Mouse (Mus musculus) forebrain, embryonic 10.5 days (tissue): ENCODE results near the gene Cby3. TPM values are rescaled to one million over a fixed set of nuclear protein-coding genes. Genes with fewer than 3 reads are reported as not detected.
A peak's percentile ranks its signal among the peaks of the same experiment; 100 is the strongest.

Experiments
- DNase-seq: peaks from one replicate; pipeline ENCODE4 v3.0.0-alpha.2; 2017; ENCODE audit warnings: low spot score; ENCODE audit errors: extremely low spot score
- H3K27ac ChIP-seq: fragments of 300-500 bp; sonication (generic); 2 replicates; pipeline ENCODE4 v1.5.1; 2016; ENCODE audit warnings: mild to moderate bottlenecking
- H3K27me3 ChIP-seq: fragments of 300-500 bp; sonication (generic); 2 replicates; pipeline ENCODE4 v1.6.1; 2016; ENCODE audit warnings: mild to moderate bottlenecking; ENCODE audit not compliant: poor library complexity, severe bottlenecking
- H3K36me3 ChIP-seq: fragments of 300-500 bp; sonication (generic); replicated peaks from 2 replicates; pipeline ENCODE4 v1.6.1; 2016; ENCODE audit warnings: mild to moderate bottlenecking, moderate library complexity
- H3K4me1 ChIP-seq: fragments of 300-500 bp; sonication (generic); 2 replicates; pipeline ENCODE4 v1.6.1; 2016
- H3K4me3 ChIP-seq: fragments of 300-500 bp; sonication (generic); 2 replicates; pipeline ENCODE4 v1.5.1; 2016; ENCODE audit warnings: mild to moderate bottlenecking, moderate library complexity
- H3K9me3 ChIP-seq: fragments of 300-500 bp; sonication (generic); 2 replicates; pipeline ENCODE4 v1.6.1; 2016; ENCODE audit warnings: mild to moderate bottlenecking, moderate library complexity
- WGBS: fragments of 180-500 bp; shearing (Covaris S2); methylation state at CpG from one replicate; pipeline ENCODE4 v1.1.7; 2016; 5-methylcytosine and 5-hydroxymethylcytosine counted together
- polyA plus RNA-seq: library from polyadenylated mRNA; unstranded; fragments of >200 nt; fragmentation: Nextera tagmentation; extraction: Ambion mirVana; gene quantifications from 2 replicates; pipeline ENCODE4 v1.2.1, GENCODE M21; 2016

The Cby3 gene
- polyA plus RNA-seq, 1 experiment from 2014 or later: 0.57 TPM

DNA sequence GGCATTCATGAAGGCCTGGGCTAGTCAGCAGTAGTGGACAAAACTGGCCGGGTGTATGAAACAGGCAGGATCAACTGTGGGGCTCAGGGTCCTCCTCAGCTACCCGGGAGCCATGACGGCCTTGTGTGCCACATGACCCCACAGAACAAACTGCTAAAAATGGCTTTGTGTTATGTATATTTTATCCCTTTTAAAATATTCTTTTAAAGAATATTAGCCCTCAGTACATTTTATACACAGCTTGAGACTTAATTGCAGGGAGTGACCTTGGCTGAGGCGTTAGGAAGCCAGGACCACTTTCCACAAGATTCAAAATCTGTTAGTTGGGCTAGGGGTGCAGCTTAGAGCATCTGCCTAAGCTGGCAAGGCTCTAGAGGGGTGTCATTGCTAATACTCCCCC lies 16.7 kb downstream of the Cby3 start:
- Histone ChIP-seq H3K9me3 (no peaks in the 10 kb centered on the region), H3K4me3 (peak overlapping the region; percentile 50), H3K27ac (peak overlapping the region; percentile 86), H3K27me3 (peaks cover 25% of the 10 kb centered on the region), H3K36me3 (no peaks in the 10 kb centered on the region), H3K4me1 (peaks cover 30% of the 10 kb centered on the region)
- no peak for DNase-seq
- WGBS: 63% methylated on average over 4 of the region's 4 CpGs

DNA sequence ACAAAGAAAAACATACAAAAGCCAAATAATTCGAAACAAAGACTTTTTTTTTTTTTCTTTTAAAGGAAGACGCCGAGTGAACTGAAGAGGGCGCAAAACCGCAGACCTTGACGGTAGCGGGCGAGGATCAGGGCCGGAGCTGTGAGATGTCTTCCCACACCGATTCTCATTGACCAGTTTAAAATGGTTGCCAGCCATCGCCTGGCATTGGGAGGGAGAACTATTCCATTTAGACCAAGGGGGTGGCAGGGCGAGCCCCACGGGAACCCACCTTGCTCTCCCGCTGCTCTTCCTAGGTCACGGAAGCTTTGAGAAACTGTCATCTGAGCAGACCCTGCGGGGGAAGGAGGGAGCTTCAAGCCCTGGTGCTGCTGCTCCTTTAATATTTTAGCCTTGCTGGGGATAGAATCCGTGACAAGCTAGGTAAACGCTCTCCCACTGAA lies 17.2 kb downstream of the Cby3 start:
- peak overlapping the region; percentile 50 for H3K4me3 ChIP-seq
- DNase-seq: peak; percentile 68
- H3K4me1 ChIP-seq: peaks cover 34% of the 10 kb centered on the region
- peaks cover 26% of the 10 kb centered on the region for H3K27me3 ChIP-seq
- peak overlapping the region; percentile 86 for H3K27ac ChIP-seq
- H3K9me3 ChIP-seq: no peaks in the 10 kb centered on the region
- H3K36me3 ChIP-seq: no peaks in the 10 kb centered on the region
- WGBS: 3% methylated on average over 18 of the region's 18 CpGs

- H3K36me3 ChIP-seq: no peaks in the 10 kb centered on the region
Observed at GRCm38 (mm10) chr11:50371911-50372310, 17.6 kb downstream of the Cby3 start.

GRCm38 (mm10) chr11:50373086-50373485 lies 18.8 kb downstream of the Cby3 start:
- DNase-seq: no peak
- H3K27ac ChIP-seq: no peak overlapping the region
- H3K27me3 ChIP-seq: peaks cover 26% of the 10 kb centered on the region
- no peaks in the 10 kb centered on the region for H3K36me3 ChIP-seq
- no peaks in the 10 kb centered on the region for H3K9me3 ChIP-seq
- no peak overlapping the region for H3K4me3 ChIP-seq
- H3K4me1 ChIP-seq: peaks cover 40% of the 10 kb centered on the region

More at GRCm38 (mm10) chr11:50371911-50372310, 17.6 kb downstream of the Cby3 start:
- H3K4me1 ChIP-seq: peaks cover 39% of the 10 kb centered on the region
- 89% methylated on average over 1 of the region's 1 CpGs for WGBS
- H3K4me3 ChIP-seq: peak overlapping the region; percentile 50; the same call in 1 of the 2 replicates
- no peak overlapping the region for H3K27ac ChIP-seq
- no peak for DNase-seq
- H3K9me3 ChIP-seq: no peaks in the 10 kb centered on the region
- peaks cover 26% of the 10 kb centered on the region for H3K27me3 ChIP-seq

DNA sequence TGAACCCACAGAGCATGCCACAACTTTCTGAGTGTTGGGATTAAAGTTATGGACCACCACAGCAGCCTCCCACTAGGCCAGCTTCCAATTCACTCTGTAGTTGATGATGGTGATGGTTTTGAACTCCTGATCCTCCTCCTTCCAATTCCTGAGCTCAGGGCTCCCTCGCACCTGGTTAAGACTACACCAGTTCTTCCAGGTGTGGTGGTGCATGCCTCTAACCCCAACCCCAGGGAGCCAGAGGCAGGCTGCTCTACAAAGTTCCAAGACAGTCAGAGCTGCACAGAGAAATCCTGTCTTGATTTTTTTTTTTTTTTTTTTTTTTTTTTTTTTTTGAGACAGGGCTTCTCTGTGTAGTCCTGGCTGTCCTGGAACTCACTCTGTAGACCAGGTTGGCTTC lies 19.4 kb downstream of the Cby3 start:
- DNase-seq: no peak
- Histone ChIP-seq H3K27ac (no peak overlapping the region), H3K9me3 (no peaks in the 10 kb centered on the region), H3K27me3 (peaks cover 26% of the 10 kb centered on the region), H3K4me3 (no peak overlapping the region), H3K4me1 (peaks cover 40% of the 10 kb centered on the region), H3K36me3 (peaks cover 3% of the 10 kb centered on the region; the same call in 1 of the 2 replicates)
- 86% methylated on average over 1 of the region's 1 CpGs for WGBS

DNA sequence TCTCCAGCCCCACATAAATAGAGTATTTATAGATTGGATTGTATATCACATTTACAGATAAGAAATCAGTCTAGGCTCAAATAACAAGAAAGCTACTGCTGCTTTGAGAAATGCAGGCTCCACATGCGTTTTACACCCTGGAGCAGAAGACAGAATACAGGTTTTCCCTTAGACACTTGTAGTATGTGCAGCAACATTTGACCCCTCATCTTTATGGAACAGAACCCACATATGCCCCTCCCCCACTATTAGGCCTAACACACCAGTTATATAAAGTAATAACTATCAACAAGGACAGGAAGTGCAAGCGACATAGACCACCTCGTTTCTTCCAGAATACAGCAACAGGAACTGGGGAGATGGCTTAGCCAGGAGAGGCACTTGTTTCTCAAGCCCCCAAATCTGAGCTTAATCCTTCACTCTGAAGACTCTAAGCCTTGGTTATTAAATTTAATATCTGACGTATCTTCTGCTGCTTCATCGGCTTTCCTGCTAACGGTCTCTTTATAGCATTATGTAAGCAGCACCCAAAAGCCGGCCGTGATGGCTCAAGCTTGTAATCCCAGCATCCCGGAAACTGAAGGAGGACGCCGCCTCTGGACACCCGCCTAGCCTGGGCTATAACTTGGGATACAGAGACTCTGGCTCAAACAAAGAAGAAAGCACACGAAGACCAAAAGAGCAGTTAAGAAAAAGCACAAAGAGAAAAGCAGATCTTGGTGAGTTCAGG lies 20.2 kb downstream of the Cby3 start:
- H3K4me1 ChIP-seq: peaks cover 47% of the 10 kb centered on the region
- H3K9me3 ChIP-seq: no peaks in the 10 kb centered on the region
- no peak overlapping the region for H3K27ac ChIP-seq
- peaks cover 11% of the 10 kb centered on the region for H3K36me3 ChIP-seq
- H3K4me3 ChIP-seq: no peak overlapping the region
- peaks cover 26% of the 10 kb centered on the region for H3K27me3 ChIP-seq
- DNase-seq: no peak
- WGBS: 88% methylated on average over 13 of the region's 13 CpGs

DNA sequence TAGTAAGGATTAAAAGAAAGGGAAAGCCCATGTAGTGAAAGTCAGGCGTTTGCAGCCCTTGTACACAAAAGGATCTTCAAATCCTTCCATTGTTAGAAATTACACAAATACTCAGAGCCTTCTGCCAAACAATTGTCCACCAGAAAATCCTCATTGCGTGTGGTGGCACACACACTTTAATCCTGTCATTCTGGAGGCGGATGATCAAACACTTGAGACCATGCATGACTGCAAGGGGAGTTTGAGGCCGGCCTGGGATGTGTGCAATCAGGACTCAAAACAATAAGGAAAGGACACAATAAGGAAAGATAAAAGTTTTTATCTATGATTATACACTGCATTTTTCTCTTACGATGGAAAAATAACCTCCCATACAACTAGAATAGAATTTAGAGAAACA lies 21.2 kb downstream of the Cby3 start:
- Histone ChIP-seq H3K27ac (no peak overlapping the region), H3K4me1 (peaks cover 57% of the 10 kb centered on the region), H3K27me3 (peaks cover 26% of the 10 kb centered on the region), H3K4me3 (no peak overlapping the region), H3K9me3 (no peaks in the 10 kb centered on the region), H3K36me3 (peaks cover 21% of the 10 kb centered on the region)
- whole genome bisulfite sequencing: 48% methylated on average over 5 of the region's 5 CpGs
- DNase-seq: no peak

DNA sequence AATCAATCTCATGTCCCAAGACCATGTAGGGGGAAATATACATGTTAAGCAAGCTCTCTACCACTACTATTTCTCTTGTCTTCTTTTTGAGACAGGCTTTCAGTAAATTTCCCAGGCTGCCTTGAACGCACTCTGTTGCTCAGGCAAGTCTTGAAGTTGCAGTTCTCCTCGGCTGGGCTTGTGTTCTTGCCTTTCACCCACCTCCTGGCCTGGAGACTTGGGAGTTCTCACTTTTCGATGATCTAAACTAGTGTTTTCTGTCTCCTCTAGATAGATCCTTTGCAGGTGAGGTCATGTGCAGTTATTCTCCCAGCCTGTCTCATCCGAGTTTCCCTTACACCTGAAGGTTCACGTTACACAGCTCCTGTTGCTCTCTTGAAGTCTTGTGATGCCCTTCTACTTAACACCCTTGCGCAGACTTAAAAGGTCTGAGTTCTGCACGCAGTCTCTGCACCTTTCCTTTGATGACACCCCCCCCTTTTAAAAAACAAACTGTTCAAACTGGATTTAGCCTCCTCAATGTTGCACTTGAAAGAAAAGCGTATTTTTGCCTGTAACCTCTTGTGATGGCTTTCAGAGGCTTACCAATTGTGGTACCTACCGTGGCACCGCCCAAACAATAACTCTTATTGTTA lies 22.0 kb downstream of the Cby3 start:
- peak overlapping the region; percentile 100 for H3K27ac ChIP-seq
- H3K36me3 ChIP-seq: peaks cover 29% of the 10 kb centered on the region
- no peak for DNase-seq
- no peaks in the 10 kb centered on the region for H3K9me3 ChIP-seq
- H3K4me3 ChIP-seq: peak overlapping the region; percentile 94
- H3K27me3 ChIP-seq: peaks cover 26% of the 10 kb centered on the region
- H3K4me1 ChIP-seq: peaks cover 57% of the 10 kb centered on the region
- 25% methylated on average over 10 of the region's 10 CpGs for WGBS

DNA sequence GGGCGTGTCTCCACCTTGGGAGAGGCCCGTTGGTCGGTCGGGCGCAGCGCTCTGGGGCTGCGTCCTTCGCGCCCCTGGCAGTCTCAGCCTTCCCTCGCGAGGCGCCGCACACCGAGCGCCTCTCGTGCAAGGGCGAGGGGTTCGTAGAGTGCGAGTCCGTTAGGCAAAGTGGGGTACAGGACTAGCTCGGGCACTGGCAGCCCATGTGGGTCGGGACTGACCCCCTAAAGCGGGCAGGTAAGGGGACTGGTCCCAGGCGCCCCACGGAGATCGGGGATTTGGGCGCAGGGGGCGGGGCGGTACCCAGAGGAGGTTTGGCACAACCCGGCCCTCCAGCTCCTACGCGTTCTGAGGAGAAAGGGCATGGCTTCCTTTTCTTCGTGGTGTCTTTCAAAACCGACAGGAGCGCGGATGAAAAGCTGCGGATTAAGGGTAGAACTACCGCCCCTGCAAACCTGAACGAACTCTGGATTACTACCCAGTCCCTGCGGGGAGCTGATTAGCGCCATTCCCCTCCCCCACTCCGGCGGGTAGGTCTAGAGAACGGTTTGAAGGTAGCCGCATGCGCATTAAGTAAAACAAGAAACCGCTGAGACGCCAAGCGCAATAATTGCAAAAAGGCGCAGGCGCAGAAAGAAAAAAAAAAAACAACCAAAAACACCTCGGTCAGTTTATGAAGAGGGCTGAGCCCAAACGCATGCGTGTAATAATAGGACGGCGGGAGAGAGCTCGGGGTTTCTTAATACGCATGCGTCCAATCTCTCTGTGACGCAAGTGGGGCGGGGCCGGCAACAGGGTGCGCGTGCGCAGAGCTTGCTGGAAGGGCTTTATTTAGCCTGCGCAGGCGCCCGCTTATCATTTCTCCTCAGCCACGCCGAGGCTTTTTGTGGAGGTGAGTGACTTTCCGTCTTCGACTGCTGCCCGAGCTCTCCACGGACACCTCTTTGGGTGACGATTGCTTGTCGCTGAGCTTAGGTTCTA lies 22.9 kb downstream of the Cby3 start, which contains the start of gene Hnrnph1:
Gene Hnrnph1, plus strand, starts transcription at position 80 of the 981 bp plus-strand sequence.
- Histone ChIP-seq H3K4me1 (peaks cover 51% of the 10 kb centered on the region), H3K27ac (peak within 1 kb of the TSS; percentile 100), H3K4me3 (peak within 1 kb of the TSS; percentile 94), H3K36me3 (peaks cover 38% of the 10 kb centered on the region), H3K9me3 (no peaks in the 10 kb centered on the region), H3K27me3 (peaks cover 23% of the 10 kb centered on the region)
- DNase-seq: peak; percentile 99
- WGBS: under 1% methylated on average over 76 of the region's 76 CpGs

GRCm38 (mm10) chr11:50377892-50378684 lies 23.8 kb downstream of the Cby3 start:
- Histone ChIP-seq H3K27me3 (peaks cover 21% of the 10 kb centered on the region), H3K9me3 (no peaks in the 10 kb centered on the region), H3K27ac (peak overlapping the region; percentile 100), H3K36me3 (peaks cover 47% of the 10 kb centered on the region), H3K4me3 (peak overlapping the region; percentile 94), H3K4me1 (peaks cover 51% of the 10 kb centered on the region)
- DNase-seq: peak; percentile 78
- under 1% methylated on average over 71 of the region's 71 CpGs for WGBS

- no peak for DNase-seq
- Histone ChIP-seq H3K36me3 (peaks cover 58% of the 10 kb centered on the region), H3K4me3 (peak overlapping the region; percentile 94), H3K4me1 (peaks cover 51% of the 10 kb centered on the region), H3K9me3 (no peaks in the 10 kb centered on the region), H3K27me3 (peaks cover 19% of the 10 kb centered on the region), H3K27ac (peak overlapping the region; percentile 100; the same call in 1 of the 2 replicates)
- 78% methylated on average over 12 of the region's 12 CpGs for WGBS
Observed at GRCm38 (mm10) chr11:50379023-50379752, 24.9 kb downstream of the Cby3 start.
